Mouse (Mus musculus) heart, adult 2 months (tissue): ENCODE data around the gene Gpr62.

Experiments
- CTCF ChIP-seq: fragments of 200-600 bp; IDR thresholded peaks from 2 replicates; pipeline ENCODE4 v1.8.1; 2022; ENCODE audit warnings: antibody characterized with exemption, mild to moderate bottlenecking, moderate library complexity
- EP300 ChIP-seq: fragments of 200-500 bp; IDR thresholded peaks from 2 replicates; pipeline ENCODE4 v1.6.1; 2011; ENCODE audit warnings: low read depth, low read length, control low read depth; ENCODE audit not compliant: insufficient read depth

DNA sequence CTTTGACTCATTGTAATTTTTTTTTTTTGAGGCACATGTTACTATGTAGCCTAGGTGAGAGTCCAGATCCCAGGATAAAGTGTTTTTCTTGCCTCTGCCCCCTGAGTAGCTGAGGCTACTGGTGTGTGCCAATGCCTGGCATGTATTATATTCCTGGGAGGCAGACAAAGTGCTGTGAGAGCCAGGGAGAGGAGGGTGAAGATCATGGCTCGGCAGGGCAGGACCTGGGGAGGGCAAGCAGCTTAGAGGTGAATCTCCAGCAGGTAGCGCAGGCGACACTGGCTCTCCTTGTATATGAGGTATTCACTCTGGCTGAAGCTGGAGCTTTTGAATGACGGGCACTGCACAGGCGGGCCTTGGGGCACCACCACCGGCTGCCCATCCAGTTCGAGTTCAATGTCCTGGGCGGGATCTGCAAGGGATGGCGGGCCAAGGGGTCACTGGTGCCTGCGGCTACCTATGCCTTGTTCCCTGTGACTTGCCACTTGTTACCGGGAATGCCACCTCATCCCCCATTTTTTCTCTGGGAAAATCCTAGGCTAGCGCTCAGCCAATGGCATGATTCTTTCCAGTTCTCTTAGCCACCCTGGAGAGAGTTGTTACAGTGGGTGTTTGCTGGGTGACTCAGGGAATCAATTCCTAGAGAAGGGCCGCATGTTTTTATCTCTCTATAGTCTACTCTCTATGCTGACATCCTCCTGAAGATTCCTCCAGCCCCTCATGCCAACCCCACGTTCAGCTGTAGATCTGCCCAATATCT lies 5.4 kb upstream of the Gpr62 start:
- TF ChIP-seq CTCF (no peak), EP300 (no peak)
